Mouse (Mus musculus) liver, embryonic 14.5 days (tissue): ENCODE measurements at regions not wholly inside any gene's neighbourhood (a gene's known extent, or its start where the extent isn't known, plus 50 kb on each side); places are given as distances from the start of the nearest gene placed in this dataset.

ENCODE experiments used
- ATAC-seq: fragments of 200-750 bp; cut with Nextera tagmentation; 2 replicates; pipeline ENCODE4 v1.8.0; 2017; ENCODE audit warnings: moderate number of reproducible peaks, mild to moderate bottlenecking, moderate library complexity; ENCODE audit not compliant: insufficient read depth
- DNase-seq, 3 experiments: peaks; one replicate each; pipeline ENCODE4 v3.0.0-alpha.2; 2012 to 2013; ENCODE audit warnings: low read depth in 3 of 3, low spot score in 3 of 3
- H3K27ac ChIP-seq: fragments of 300-500 bp; sonication (generic); 2 replicates; pipeline ENCODE4 v1.5.1; 2014; ENCODE audit warnings: moderate library complexity, mild to moderate bottlenecking, control low read depth, inconsistent platforms
- H3K27me3 ChIP-seq: fragments of 300-500 bp; sonication (generic); 2 replicates; pipeline ENCODE4 v1.6.1; 2014; ENCODE audit warnings: mild to moderate bottlenecking, low read length, moderate library complexity; ENCODE audit not compliant: control insufficient read depth, insufficient read depth
- H3K36me3 ChIP-seq: fragments of 300-500 bp; sonication (generic); replicated peaks from 2 replicates; pipeline ENCODE4 v1.6.1; 2014; ENCODE audit warnings: low read depth; ENCODE audit not compliant: control insufficient read depth, insufficient read depth
- H3K4me1 ChIP-seq, 2 experiments: fragments of 200-500 bp in 1 of 2; fragments of 300-500 bp in 1 of 2; sonication (generic) in 1 of 2; replicated peaks; 2 replicates each; pipeline ENCODE4 v1.6.1; 2012 to 2014; ENCODE audit warnings: antibody characterized with exemption in 1 of 2, inconsistent platforms in 1 of 2, low read length in 1 of 2; ENCODE audit not compliant: control insufficient read depth in 2 of 2, insufficient read depth in 2 of 2
- H3K4me2 ChIP-seq: fragments of 300-500 bp; sonication (generic); 2 replicates; pipeline ENCODE4 v1.6.1; 2014; ENCODE audit warnings: low read depth, mild to moderate bottlenecking, control low read depth, moderate library complexity
- H3K4me3 ChIP-seq, 2 experiments: fragments of 200-500 bp in 1 of 2; fragments of 300-500 bp in 1 of 2; sonication (generic) in 1 of 2; 2 replicates each; pipeline ENCODE4 v1.5.1; 2012 to 2014; ENCODE audit warnings: low read depth in 2 of 2, low read length in 2 of 2, mild to moderate bottlenecking in 2 of 2, control low read depth in 1 of 2, inconsistent platforms in 1 of 2, moderate library complexity in 1 of 2; ENCODE audit not compliant: insufficient read depth in 1 of 2
- H3K9ac ChIP-seq: fragments of 300-500 bp; sonication (generic); replicated peaks from 2 replicates; pipeline ENCODE4 v1.6.1; 2014; ENCODE audit warnings: mild to moderate bottlenecking, control low read depth, moderate library complexity
- H3K9me3 ChIP-seq: fragments of 300-500 bp; sonication (generic); 2 replicates; pipeline ENCODE4 v1.6.1; 2016; ENCODE audit warnings: low read length, mixed read lengths; ENCODE audit not compliant: control insufficient read depth
- CTCF ChIP-seq: IDR thresholded peaks from 2 replicates; pipeline ENCODE4 v1.5.1; 2016; ENCODE audit warnings: antibody characterized with exemption, low read depth, control low read depth
- EP300 ChIP-seq: IDR thresholded peaks from 2 replicates; pipeline ENCODE4 v1.6.1; 2016; ENCODE audit warnings: antibody characterized with exemption, low read depth
- WGBS: fragments of 180-500 bp; shearing (Covaris S2); extraction: QIAGEN DNeasy Blood & Tissue Kit; methylation state at CpG from one replicate; pipeline ENCODE4 v1.1.7; 2014; ENCODE audit not compliant: insufficient replicate concordance; 5-methylcytosine and 5-hydroxymethylcytosine counted together

DNA sequence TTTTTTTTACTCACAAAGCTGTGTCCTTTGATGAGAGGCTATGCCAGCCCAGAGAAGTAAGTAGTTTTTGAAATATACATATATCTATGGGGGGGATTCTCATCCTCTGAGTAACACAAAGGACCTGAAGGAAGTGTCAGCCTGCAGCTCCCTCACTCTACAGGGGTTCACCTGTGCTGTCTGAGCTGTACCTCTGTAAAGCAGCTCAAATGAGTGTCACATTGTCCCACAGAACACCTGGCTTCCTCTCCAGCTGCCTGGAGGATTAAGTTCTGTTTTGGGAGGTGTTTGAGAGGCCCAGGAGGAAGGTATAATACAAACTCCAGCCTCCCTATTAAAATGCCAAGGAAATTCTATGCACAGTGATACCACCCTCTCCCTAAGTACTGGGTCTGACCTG, 83.3 kb upstream of the Tbc1d5 start:
- no peak overlapping the region for H3K9ac ChIP-seq
- ATAC-seq, result no peak
- no peaks in the 10 kb centered on the region for H3K4me1 ChIP-seq
- no peak overlapping the region for H3K4me2 ChIP-seq
- H3K27ac ChIP-seq, result no peak overlapping the region
- no peak for TF ChIP-seq CTCF
- no peak overlapping the region for H3K4me3 ChIP-seq
- H3K27me3 ChIP-seq, result no peaks in the 10 kb centered on the region
- no peaks in the 10 kb centered on the region for H3K36me3 ChIP-seq
- DNase-seq, result no peak
- no peaks in the 10 kb centered on the region for H3K9me3 ChIP-seq

DNA sequence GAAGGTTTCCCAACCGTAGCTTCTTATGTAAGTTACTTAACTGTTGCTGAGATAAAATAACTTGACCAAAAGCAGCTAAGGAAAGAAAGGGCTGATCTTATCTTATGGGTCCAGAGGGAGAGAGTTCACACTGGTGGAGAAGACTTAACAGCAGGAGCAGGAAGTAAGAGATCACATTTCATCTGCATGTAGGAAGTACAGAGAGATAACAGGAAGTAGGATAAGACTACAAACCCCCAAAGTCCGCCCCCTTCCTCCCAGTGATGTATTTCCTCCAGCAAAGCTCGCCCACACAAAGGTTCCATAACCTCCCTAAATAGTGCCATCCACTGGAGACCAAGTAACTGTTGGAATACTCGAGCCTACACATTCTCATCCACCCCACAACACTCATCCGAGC, 79.2 kb upstream of the Tbc1d5 start:
- WGBS, result 40% methylated on average over 5 of the region's 5 CpGs
- Histone ChIP-seq H3K4me2 (no peak overlapping the region), H3K4me3 (no peak overlapping the region), H3K9me3 (no peaks in the 10 kb centered on the region), H3K27me3 (no peaks in the 10 kb centered on the region), H3K27ac (no peak overlapping the region), H3K4me1 (no peaks in the 10 kb centered on the region), H3K36me3 (no peaks in the 10 kb centered on the region), H3K9ac (no peak overlapping the region)
- ATAC-seq (no peak), DNase-seq (no peak)
- TF ChIP-seq EP300 (no peak), CTCF (no peak)

DNA sequence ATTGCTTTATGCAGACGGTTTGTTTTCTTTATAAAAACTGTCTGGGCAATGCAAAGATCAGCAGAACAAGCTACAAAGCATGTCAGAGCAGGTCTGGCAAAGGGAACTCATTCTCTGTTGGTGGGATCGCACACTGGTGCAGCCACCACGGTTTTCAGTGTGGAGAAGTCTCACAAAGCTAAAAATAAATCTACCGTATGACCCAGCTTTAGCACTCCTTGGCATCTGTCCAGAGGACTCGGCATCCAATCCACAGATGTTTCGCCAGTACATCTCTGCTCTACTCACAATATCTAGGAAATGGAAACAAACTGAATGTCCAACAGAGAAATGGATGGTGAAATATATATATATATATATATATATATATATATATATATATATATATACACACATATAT, 69.4 kb upstream of the Tbc1d5 start:
- DNase-seq (no peak), ATAC-seq (no peak)
- TF ChIP-seq CTCF (no peak), EP300 (no peak)
- H3K36me3 ChIP-seq, result no peaks in the 10 kb centered on the region
- H3K9me3 ChIP-seq, result no peaks in the 10 kb centered on the region
- no peak overlapping the region for H3K9ac ChIP-seq
- no peak overlapping the region for H3K4me2 ChIP-seq
- 55% methylated on average over 6 of the region's 6 CpGs for WGBS
- no peaks in the 10 kb centered on the region for H3K4me1 ChIP-seq
- H3K4me3 ChIP-seq, result no peak overlapping the region
- no peaks in the 10 kb centered on the region for H3K27me3 ChIP-seq
- no peak overlapping the region for H3K27ac ChIP-seq

DNA sequence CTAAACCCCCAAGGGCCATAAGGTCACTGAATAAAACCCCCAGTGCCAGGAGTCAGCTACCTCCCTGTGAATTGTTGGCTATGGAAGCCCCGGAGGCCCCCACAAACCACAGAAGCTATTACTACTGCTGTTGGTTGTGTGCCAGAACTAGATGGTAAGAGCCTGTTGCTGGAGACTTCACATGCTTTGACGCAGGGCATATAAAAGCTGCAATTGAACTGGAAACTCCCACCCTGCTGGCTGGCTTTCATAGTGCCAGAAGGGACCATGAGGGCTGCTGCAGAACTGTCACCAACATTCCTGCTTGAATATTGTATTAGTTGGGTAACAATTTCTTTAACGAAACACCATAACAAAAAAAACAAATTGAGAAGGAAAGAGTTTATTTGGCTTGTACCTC, 66.9 kb upstream of the Tbc1d5 start:
- no peak for ATAC-seq
- Histone ChIP-seq H3K4me3 (no peak overlapping the region), H3K36me3 (no peaks in the 10 kb centered on the region), H3K4me2 (no peak overlapping the region), H3K27ac (no peak overlapping the region), H3K27me3 (no peaks in the 10 kb centered on the region), H3K9ac (no peak overlapping the region), H3K4me1 (no peaks in the 10 kb centered on the region), H3K9me3 (no peaks in the 10 kb centered on the region)
- no peak for TF ChIP-seq CTCF
- TF ChIP-seq EP300, result no peak
- DNase-seq, result no peak
- 59% methylated on average over 3 of the region's 3 CpGs for WGBS

DNA sequence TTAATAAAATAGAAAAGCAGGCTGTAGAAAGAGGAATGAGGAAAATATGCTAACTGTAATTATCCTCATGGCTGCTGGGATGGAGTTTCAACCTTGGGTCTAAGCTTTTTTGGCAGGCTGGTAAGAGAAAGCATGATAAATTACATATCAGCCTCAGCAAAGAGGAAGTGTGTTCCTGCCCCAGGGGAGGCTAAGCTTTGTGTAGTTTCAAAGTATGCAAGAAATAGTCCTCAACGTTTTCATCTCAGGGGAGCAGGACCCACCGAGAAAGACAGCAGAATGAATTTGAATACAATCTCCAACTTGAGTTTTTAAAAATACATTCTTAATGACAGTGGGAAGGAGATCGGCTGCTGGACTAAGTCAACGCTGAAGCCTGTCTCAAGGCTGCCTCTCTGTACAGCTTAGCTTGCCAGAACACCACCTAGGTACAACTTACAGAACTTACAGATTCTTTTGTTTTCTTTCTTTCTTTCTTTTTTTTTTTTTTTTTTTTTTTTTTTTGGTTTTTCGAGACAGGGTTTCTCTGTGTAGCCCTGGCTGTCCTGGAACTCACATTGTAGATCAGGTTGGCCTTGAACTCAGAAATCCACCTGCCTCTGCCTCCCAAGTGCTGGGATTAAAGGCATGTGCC, 61.3 kb upstream of the Tbc1d5 start:
- Histone ChIP-seq H3K9ac (no peak overlapping the region), H3K36me3 (no peaks in the 10 kb centered on the region), H3K4me3 (no peak overlapping the region), H3K4me2 (no peak overlapping the region), H3K27ac (no peak overlapping the region), H3K9me3 (no peaks in the 10 kb centered on the region), H3K27me3 (no peaks in the 10 kb centered on the region), H3K4me1 (no peaks in the 10 kb centered on the region; a peak in 1 of 4 replicates)
- no peak for ATAC-seq
- TF ChIP-seq CTCF (no peak), EP300 (no peak)
- 35% methylated on average over 4 of the region's 5 CpGs for WGBS
- DNase-seq, result no peak
